Mouse (Mus musculus): ENCODE results near the gene Btbd9.

DNA sequence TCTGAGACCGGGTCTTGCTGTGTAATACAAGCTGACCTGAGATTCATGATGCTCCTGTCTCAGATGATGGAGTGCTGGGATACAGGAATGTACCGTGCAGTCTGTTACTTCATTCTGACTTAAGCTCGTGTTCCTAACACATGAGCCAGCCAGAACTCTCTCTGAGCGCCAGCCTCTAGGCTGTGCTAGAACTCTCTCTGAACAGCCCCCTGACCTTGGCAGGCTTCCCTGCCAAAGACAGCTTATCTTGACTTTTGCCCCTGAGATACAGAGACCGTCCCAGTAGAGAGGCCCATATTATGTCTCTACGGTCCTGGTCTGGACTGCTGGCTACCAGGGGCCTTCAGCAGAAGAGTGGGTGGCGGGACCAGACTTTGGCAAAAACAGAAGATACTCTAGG, 332.7 kb downstream of the Btbd9 start:
- TF ChIP-seq POLR2A (IDR thresholded peaks at IDR 0.05; ENCODE audit: low read depth, low read length) (no peak), CTCF (IDR thresholded peaks at IDR 0.05; ENCODE audit: extremely low read depth, insufficient read depth, insufficient read length, insufficient replicate concordance) (no peak)
